Mouse (Mus musculus) megakaryocyte progenitor cell, adult 5-6 weeks (primary cell): Measurements from ENCODE around the gene Sh2d7. TPM values are rescaled to one million over a fixed set of nuclear protein-coding genes. Genes with fewer than 3 reads are reported as not detected.
"Not testable (repeated sequence)": the region's sequence is repeated elsewhere in the genome, so short reads cannot be mapped to it uniquely, and the experiment has no call there.

Source experiments
- ATAC-seq: replicated peaks from 2 replicates; pipeline ENCODE4 v1.8.0; 2016; ENCODE audit warnings: mild to moderate bottlenecking, moderate TSS enrichment, inconsistent platforms; ENCODE audit not compliant: poor library complexity
- total RNA-seq, 2 experiments: library from RNA; stranded (forward) in 1 of 2; stranded (reverse) in 1 of 2; fragments of 157-497, 149-512 nt in 1 of 2; fragments of 200-1000 nt in 1 of 2; gene quantifications; 2 replicates each; pipeline versions ENCODE4 v1.2.3 to v1.2.4; 2015 to 2017

Gene Sh2d7
- total RNA-seq, 2 experiments from 2014 or later = not detected

DNA sequence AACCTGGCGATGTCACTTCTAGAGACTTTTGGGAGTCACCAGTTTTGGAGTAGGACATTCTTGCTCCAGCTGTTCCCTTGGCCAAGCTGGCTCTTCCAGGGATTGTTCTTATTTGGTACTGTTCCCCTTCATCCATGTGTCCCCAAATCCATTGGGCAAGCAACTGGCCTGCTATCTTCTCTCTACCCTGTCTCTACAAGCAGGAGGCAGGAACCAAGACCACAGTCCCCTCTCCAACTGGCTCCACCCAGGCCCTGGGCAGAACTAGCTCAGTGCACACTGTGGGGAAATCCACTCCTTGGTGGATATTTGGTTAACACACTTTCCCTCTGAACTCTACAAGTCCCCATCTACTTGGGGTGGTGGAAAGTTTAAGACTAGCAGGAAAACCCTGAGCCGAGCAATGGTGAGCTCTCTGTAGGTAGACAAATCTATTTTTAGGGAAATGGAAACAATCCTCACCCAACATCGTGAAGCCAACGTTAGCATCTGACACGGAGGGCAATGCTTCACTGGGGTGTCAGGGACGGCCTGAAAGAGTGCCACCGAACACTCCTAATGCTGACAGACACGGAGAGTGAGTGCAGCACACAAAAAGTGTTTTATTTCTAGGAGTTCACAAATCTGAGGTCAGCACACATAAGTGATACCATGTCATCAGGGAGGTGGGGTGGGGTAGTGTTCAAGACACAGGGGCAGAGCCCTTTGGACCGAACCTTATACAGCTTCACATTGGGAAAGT is 5.6 kb downstream of the Sh2d7 start:
- no peak for ATAC-seq

GRCm38 (mm10) chr9:54544954-54545315 is 6.2 kb downstream of the Sh2d7 start:
- no peak for ATAC-seq

DNA sequence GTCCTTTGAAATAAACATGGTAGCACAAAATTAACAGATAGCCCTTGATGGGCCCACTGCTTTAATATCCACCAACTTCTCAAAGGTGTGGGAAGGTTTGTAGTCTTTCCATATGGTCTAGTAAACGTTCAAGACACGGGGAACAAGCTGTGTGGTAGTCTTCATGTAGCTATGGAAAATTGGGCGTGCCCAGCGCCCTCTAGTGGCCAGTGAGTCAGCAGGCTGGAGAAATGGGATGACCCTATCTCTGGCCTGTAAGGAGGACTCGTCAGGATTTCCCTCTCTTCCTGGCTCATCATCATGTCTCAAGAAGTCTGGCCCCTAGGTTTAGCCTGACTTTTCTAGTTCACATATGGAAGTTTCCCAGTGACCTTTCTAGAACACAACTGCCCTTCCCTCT is 8.8 kb downstream of the Sh2d7 start:
- ATAC-seq = peak; percentile 80

DNA sequence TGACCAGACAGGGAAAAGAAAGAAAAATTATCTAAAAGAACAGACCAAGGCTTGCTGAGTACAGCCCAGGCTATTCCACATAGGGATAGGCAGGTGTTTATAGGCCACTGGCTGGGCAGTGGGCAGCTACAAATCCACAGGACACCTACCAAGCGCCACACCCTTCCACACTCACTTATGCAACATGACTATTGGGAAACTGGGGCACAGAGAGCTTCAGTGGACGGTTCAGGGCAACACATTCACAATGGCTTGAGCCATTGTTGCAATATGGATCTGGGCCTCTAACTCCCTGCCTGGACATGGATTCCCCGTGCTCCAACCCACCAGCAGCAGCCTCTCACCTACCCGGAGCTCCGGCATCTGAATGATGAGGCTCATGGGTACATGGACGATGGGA is 10.6 kb downstream of the Sh2d7 start:
- ATAC-seq = no peak

GRCm38 (mm10) chr9:54552409-54552808 is 13.6 kb downstream of the Sh2d7 start:
- ATAC-seq = peak; percentile 82

GRCm38 (mm10) chr9:54555044-54555443 is 16.3 kb downstream of the Sh2d7 start:
- ATAC-seq = peak; percentile 45

- ATAC-seq = no peak
Observed at GRCm38 (mm10) chr9:54558731-54559130, 19.9 kb downstream of the Sh2d7 start.

DNA sequence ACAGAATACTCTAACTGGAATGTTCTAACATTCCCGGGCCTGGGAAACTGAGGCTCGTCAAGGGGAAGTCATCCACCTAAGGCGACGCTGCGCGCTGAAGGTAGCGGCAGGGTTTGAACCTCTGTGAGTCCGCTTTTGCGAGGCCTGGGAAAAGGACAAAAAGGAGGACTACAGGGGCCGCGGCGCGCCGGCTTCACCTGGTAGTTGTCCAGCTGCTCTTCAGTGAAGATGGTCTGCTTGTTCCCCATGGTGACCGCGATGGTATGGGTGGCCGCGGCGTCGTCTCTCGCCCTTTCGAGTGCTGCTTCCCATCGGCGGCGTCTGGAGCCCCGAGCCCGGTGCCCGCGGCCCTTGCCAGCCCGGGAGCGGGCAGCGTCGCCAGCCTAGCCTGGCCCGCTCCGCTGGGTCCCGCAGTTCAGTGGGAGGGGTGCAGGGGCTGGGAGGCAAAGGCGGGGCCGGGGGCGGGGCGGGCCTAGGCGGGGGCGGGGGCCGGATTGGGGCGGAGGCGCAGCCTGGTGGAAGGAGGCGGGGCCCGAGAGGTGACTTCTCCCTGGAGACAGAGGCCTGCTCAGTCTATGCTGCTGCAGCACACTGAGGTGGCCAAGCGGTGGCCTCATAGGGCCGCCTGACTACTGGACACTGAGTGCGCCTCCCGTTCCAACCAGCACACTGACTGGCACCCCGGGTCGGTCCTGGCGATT is 21.1 kb downstream of the Sh2d7 start, which contains the start of gene Cib2:
Cib2 (minus strand) TSS at position 448 of the 701 bp plus-strand sequence.
- ATAC-seq = peak; percentile 97

- ATAC-seq = no peak
Observed at GRCm38 (mm10) chr9:54560831-54561601, 22.2 kb downstream of the Sh2d7 start.

- ATAC-seq = peak; percentile 39
Observed at GRCm38 (mm10) chr9:54566958-54567357, 28.2 kb downstream of the Sh2d7 start.

DNA sequence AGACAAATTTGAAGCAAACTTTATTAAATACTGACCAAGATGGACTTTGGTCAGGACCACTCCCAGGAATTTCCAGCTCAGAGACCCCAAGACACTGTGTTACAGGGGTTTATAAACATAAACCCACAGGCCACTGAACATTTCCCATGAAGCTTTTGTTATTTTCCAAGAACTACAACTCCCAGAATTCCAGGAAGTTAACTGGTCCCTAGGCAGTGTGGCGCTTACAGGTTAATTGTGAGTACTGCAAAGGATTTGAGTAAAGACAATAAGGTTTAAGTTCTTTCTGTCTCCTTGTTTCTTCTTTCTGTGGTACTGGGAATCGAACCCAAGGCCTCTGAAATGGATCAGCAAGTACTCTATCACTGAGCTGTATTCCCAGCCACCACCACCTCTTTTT is 29.9 kb downstream of the Sh2d7 start:
- no peak for ATAC-seq

- no peak for ATAC-seq
Observed at GRCm38 (mm10) chr9:54571130-54571839, 32.5 kb downstream of the Sh2d7 start.

DNA sequence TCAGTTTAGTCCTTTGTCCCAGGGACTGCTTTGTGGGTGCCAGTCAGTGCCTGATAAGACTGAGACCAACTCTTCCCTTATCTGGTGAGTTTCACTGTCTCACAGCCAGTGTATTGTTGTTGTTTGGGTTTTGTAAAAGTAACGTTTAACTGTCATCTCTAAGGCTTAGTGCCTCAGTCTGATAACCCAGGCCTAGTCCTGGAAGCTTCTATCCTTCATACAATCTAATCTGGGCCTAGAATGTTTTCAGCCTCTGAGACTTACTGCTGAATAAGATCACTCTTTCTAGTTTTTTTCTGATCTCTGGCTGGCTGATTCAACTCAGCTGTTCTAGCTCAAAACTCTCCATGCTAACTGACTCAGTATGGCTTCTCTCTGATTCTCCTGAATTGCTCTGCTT is 44.9 kb downstream of the Sh2d7 start:
- ATAC-seq = peak; percentile 63

DNA sequence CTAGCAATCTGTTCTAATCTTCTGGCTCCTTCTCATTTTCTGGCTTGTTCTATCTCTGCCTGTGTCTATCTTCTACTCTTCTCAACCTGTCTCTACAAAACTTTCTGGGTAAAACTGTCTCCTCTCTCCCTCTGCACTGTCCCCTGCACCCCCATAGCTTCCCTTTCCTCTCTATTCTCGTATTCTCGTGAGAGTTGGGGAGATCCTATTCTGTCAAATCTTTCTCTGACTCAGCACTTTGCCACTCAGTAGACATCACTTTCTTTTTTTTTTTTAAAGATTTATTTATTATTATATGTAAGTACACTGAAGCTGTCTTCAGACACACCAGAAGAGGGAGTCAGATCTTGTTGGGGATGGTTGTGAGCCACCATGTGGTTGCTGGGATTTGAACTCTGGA is 45.3 kb downstream of the Sh2d7 start:
- not testable (repeated sequence) for ATAC-seq

DNA sequence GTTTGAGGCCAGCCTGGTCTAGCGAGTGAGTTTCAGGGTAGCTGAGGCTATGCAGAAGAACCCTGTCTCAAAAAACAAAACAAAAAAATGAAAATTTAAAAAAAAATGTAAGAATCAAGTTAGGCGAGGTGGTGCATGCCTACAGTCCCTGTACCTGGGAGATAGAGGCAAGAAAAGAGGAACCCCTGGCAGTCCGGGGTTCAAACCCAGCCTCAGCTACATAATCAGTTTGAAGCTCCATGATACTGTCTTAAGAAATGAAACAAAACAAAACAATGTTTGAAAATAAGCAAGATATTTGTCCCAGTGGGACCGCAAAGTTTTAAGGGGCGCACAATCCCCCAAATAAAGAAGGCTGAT is 47.0 kb downstream of the Sh2d7 start:
- no peak for ATAC-seq

DNA sequence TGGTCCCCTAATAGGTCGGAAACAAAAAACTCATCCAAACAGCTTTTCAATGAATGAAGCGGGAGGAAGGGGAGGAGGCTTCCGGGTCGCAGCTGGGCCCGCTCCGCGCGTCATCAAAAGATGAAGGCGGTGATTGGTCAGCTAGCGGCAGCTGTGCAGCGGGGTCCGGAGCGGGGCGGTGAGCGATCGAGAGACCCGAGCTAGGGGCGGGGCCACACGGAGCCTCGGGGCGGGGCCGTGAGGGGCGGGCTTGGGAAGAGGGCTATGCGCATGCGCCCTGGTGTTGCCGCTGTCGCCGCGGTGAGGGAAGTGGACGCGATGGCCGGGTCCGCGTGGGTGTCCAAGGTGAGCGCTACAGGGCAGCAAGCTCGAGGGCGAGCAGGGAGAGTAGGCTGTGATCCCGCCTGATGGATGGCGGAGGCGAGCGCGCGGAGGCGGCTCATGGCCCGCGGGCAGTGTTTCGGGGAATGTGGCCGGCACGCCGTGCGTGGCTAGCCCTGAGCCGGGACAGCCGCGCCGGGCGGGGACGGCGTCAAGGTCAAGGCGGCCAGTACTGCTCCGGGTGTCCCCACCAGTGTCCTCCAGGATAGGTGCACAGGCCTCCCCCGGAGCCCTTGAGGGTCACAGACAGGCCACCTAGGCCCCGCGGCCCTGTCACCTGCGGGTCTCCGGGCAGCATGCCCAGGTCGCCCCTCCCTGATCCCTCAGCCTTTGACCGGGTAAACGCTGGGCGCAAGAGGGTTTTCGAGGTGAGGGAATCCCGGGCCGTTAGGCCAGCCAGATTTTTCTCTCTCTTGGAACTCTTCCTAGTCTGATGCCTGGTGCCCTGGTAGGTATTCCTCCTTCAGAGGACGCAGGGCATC is 47.6 kb downstream of the Sh2d7 start, which contains the start of gene Idh3a:
Idh3a (plus strand) TSS at position 136 of the 863 bp plus-strand sequence.
- ATAC-seq = peak; percentile 94

DNA sequence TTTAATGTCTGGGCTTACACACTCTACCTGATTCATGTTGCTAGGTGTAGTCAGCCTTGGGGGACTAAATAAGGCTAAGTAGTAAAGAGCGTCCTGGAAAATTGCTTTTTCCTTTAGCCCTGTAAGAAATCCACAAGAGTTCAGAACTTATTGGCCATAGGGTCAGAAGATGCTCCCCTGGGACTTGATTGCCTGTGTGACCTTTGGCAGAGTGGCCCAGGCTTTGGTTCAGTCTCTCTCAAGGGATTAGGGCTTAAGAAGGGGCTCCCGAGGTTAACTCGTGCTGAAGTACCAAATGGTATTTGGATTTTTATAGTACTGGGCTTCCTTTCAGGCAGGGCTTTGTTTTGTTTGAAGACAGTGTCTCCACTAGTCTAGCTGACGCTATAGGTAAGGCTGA is 49.1 kb downstream of the Sh2d7 start:
- no peak for ATAC-seq

- not testable (repeated sequence) for ATAC-seq
Observed at GRCm38 (mm10) chr9:54593652-54594051, 54.9 kb downstream of the Sh2d7 start.
